In the genomic region with DNA sequence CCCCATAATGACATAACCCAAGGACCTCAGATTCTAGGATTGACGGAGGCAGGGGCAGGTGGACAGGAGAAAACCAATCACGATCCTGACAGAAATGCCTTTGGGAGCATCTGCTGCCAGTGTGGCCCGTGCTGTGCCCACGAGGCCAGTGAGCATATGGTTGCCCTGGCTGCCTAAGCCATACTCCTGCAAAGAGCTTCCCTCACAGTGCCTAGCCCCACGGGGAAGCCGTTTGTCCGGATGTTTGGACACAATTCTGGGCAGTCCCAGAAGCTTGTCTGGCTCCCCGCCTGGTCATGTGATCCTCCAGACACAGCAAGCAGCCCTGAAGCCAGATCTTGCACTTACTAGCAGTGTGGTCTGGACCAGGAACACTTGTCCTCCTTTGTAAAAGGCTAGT, we compare ENCODE assay signal across 14 mouse cellular contexts. TPM values are rescaled to one million over a fixed set of nuclear protein-coding genes. Genes with fewer than 3 reads are reported as not detected.
A peak's percentile ranks its signal among the peaks of the same experiment; 100 is the strongest.
DNase-seq lines count a peak whose midpoint lies in the region; ATAC-seq lines count a peak whose summit lies in the region.
"Had no signal": no experiment of that assay in that cellular context is flagged by ENCODE, and none has a peak within 500 bp of the region (broad histone marks: within the 10 kb centered on the region; RNA-seq: fewer than 3 reads in every experiment).

No protein-coding gene starts in this region.

- ATAC-seq in hindbrain, embryonic 16.5 days = peak; percentile 65
- ATAC-seq in hindbrain, embryonic 11.5 days (ENCODE audit: low FRiP score) = no peak
- ATAC-seq: forebrain, embryonic 14.5 days; midbrain, embryonic 13.5 days had no signal

- no peak overlapping the region for H3K4me3 ChIP-seq in hindbrain, embryonic 16.5 days (ENCODE audit: low read length)
- no peak overlapping the region for H3K4me3 ChIP-seq in hindbrain, embryonic 11.5 days (ENCODE audit: low read depth, low read length)
- H3K4me3 ChIP-seq in embryonic facial prominence, embryonic 10.5 days = no peak overlapping the region
- H3K4me3 ChIP-seq: liver, embryonic 13.5 days; midbrain, embryonic 13.5 days had no signal

- H3K9me3 ChIP-seq in hindbrain, embryonic 16.5 days (ENCODE audit: control insufficient read depth, low read length) = no peaks in the 10 kb centered on the region
- H3K9me3 ChIP-seq in hindbrain, embryonic 11.5 days (ENCODE audit: control insufficient read depth, low read length) = no peaks in the 10 kb centered on the region
- no peaks in the 10 kb centered on the region for H3K9me3 ChIP-seq in embryonic facial prominence, embryonic 10.5 days
- H3K9me3 ChIP-seq: liver, embryonic 13.5 days had no signal

- intact Hi-C loops in heart, postnatal 36 days (cut with DNase I) = no loop called here

- 40% methylated on average over 8 of the region's 8 CpGs for WGBS in hindbrain, embryonic 16.5 days
- WGBS in hindbrain, embryonic 11.5 days = 78% methylated on average over 8 of the region's 8 CpGs
- 85% methylated on average over 8 of the region's 8 CpGs for WGBS in embryonic facial prominence, embryonic 10.5 days

- H3K27ac ChIP-seq in hindbrain, embryonic 16.5 days (ENCODE audit: low read depth, low read length) = no peak overlapping the region; the same call in 1 of the 2 replicates
- no peak overlapping the region for H3K27ac ChIP-seq in hindbrain, embryonic 11.5 days (ENCODE audit: low read depth, low read length)
- H3K27ac ChIP-seq in embryonic facial prominence, embryonic 10.5 days (replicated peaks) = no peak overlapping the region
- H3K27ac ChIP-seq: hindbrain, embryonic 14.5 days; liver, embryonic 13.5 days; midbrain, embryonic 13.5 days had no signal

- no peaks in the 10 kb centered on the region for H3K27me3 ChIP-seq in hindbrain, embryonic 16.5 days (replicated peaks; ENCODE audit: control insufficient read depth, insufficient read depth, low read length)
- no peaks in the 10 kb centered on the region for H3K27me3 ChIP-seq in hindbrain, embryonic 11.5 days (ENCODE audit: control insufficient read depth, insufficient read depth, low read length)
- H3K27me3 ChIP-seq in embryonic facial prominence, embryonic 10.5 days (replicated peaks; ENCODE audit: low read depth, poor library complexity, severe bottlenecking) = no peaks in the 10 kb centered on the region
- H3K27me3 ChIP-seq: midbrain, embryonic 13.5 days had no signal

- H3K36me3 ChIP-seq in hindbrain, embryonic 16.5 days (ENCODE audit: control insufficient read depth, insufficient read depth, low read length) = no peaks in the 10 kb centered on the region
- H3K36me3 ChIP-seq in hindbrain, embryonic 11.5 days (ENCODE audit: control insufficient read depth, insufficient read depth, low read length) = no peaks in the 10 kb centered on the region
- no peaks in the 10 kb centered on the region for H3K36me3 ChIP-seq in embryonic facial prominence, embryonic 10.5 days (replicated peaks)
- H3K36me3 ChIP-seq: liver, embryonic 13.5 days; midbrain, embryonic 13.5 days had no signal

- H3K4me1 ChIP-seq in hindbrain, embryonic 16.5 days (ENCODE audit: control insufficient read depth, insufficient read depth, low read depth, low read length) = peaks cover 3% of the 10 kb centered on the region
- H3K4me1 ChIP-seq in hindbrain, embryonic 11.5 days (replicated peaks; ENCODE audit: control insufficient read depth, insufficient read depth, low read length) = no peaks in the 10 kb centered on the region
- peaks cover 9% of the 10 kb centered on the region for H3K4me1 ChIP-seq in embryonic facial prominence, embryonic 10.5 days

- no peak overlapping the region for H3K9ac ChIP-seq in hindbrain, embryonic 16.5 days (ENCODE audit: low read depth, low read length)
- no peak overlapping the region for H3K9ac ChIP-seq in hindbrain, embryonic 11.5 days (ENCODE audit: low read depth, low read length)
- H3K9ac ChIP-seq: hindbrain, embryonic 14.5 days; liver, embryonic 13.5 days; midbrain, embryonic 13.5 days had no signal

- no peak for DNase-seq in hindbrain, embryonic 11.5 days (ENCODE audit: low spot score)
- peak; percentile 89 for DNase-seq in adipocyte (ENCODE audit: low spot score)
- peak; percentile 98 for DNase-seq in cerebellum, adult 11 months
- DNase-seq in heart, postnatal 36 days = peak; percentile 17 to 25
- DNase-seq in spleen, postnatal 10 days (ENCODE audit: low spot score in 2 of 2) = no peak
- DNase-seq in ovary, adult 18-20 months (ENCODE audit: low spot score) = no peak
- DNase-seq in embryonic facial prominence, embryonic 10.5 days (ENCODE audit: low spot score) = no peak
- DNase-seq: layer of hippocampus, postnatal 36 days; liver, embryonic 13.5 days; thymus, postnatal 36 days had no signal

- H3K4me2 ChIP-seq in hindbrain, embryonic 16.5 days (ENCODE audit: low read length) = no peak overlapping the region
- no peak overlapping the region for H3K4me2 ChIP-seq in hindbrain, embryonic 11.5 days (replicated peaks; ENCODE audit: low read depth, low read length)
- H3K4me2 ChIP-seq: hindbrain, embryonic 14.5 days; liver, embryonic 13.5 days; midbrain, embryonic 13.5 days had no signal

RNA-seq across cellular contexts. Expression of gene Nptx1, which starts 24.8 kb away (rescaled TPM):
- polyA plus RNA-seq in hindbrain, embryonic 16.5 days (2015; fragmentation: Nextera tagmentation; extraction: Ambion mirVana) = 15.6 and 22.4 TPM in 2 replicates
- polyA plus RNA-seq in hindbrain, embryonic 11.5 days (2014; fragmentation: Nextera tagmentation; extraction: Ambion mirVana) = 8.7 and 11.2 TPM in 2 replicates
- under 1 TPM; 0.25 to 0.27 TPM for total RNA-seq in heart, postnatal 36 days (2021)
- 1.9 and 2.6 TPM in 2 replicates for polyA plus RNA-seq in embryonic facial prominence, embryonic 10.5 days (2016; fragmentation: Nextera tagmentation; extraction: Ambion mirVana)

RNA-seq across cellular contexts. Expression of gene Endov, which starts 31.6 kb away (rescaled TPM):
- 15.1 and 17.1 TPM in 2 replicates for polyA plus RNA-seq in hindbrain, embryonic 16.5 days (2015; fragmentation: Nextera tagmentation; extraction: Ambion mirVana)
- polyA plus RNA-seq in hindbrain, embryonic 11.5 days (2014; fragmentation: Nextera tagmentation; extraction: Ambion mirVana) = 13.6 and 14.8 TPM in 2 replicates
- 1 to 10 TPM; 8.0 TPM for total RNA-seq in heart, postnatal 36 days (2021)
- 21.1 and 21.2 TPM in 2 replicates for polyA plus RNA-seq in embryonic facial prominence, embryonic 10.5 days (2016; fragmentation: Nextera tagmentation; extraction: Ambion mirVana)

Comparison
In these comparisons a context has a peak if more than half of its experiments do, and no peak if none do; other contexts are left out.
1. DNase-seq: peak in adipocyte (single experiment), cerebellum, adult 11 months (single experiment) and heart, postnatal 36 days (2 of 2); none in hindbrain, embryonic 11.5 days (single experiment), spleen, postnatal 10 days (0 of 2), ovary, adult 18-20 months (single experiment) and embryonic facial prominence, embryonic 10.5 days (single experiment).